Mouse (Mus musculus) heart, embryonic 10.5 days (tissue): ENCODE results near the gene Trappc10. TPM values are rescaled to one million over a fixed set of nuclear protein-coding genes. Genes with fewer than 3 reads are reported as not detected.

ENCODE experiments used
- DNase-seq: peaks from one replicate; pipeline ENCODE4 v3.0.0-alpha.2; 2017; ENCODE audit warnings: low spot score
- H3K27ac ChIP-seq: fragments of 300-500 bp; sonication (generic); 2 replicates; pipeline ENCODE4 v1.5.1; 2016; ENCODE audit warnings: mild to moderate bottlenecking
- H3K27me3 ChIP-seq: fragments of 300-500 bp; sonication (generic); 2 replicates; pipeline ENCODE4 v1.6.1; 2016; ENCODE audit warnings: mild to moderate bottlenecking; ENCODE audit not compliant: poor library complexity, insufficient read depth, severe bottlenecking
- H3K36me3 ChIP-seq: fragments of 300-500 bp; sonication (generic); 2 replicates; pipeline ENCODE4 v1.6.1; 2016; ENCODE audit warnings: mild to moderate bottlenecking, moderate library complexity
- H3K4me1 ChIP-seq: fragments of 300-500 bp; sonication (generic); 2 replicates; pipeline ENCODE4 v1.6.1; 2016; ENCODE audit warnings: mild to moderate bottlenecking
- H3K4me3 ChIP-seq: fragments of 300-500 bp; sonication (generic); 2 replicates; pipeline ENCODE4 v1.5.1; 2016; ENCODE audit warnings: mild to moderate bottlenecking, moderate library complexity
- H3K9me3 ChIP-seq: fragments of 300-500 bp; sonication (generic); 2 replicates; pipeline ENCODE4 v1.6.1; 2016; ENCODE audit warnings: mild to moderate bottlenecking, moderate library complexity
- WGBS: fragments of 180-500 bp; shearing (Covaris S2); methylation state at CpG from one replicate; pipeline ENCODE4 v1.1.7; 2016; 5-methylcytosine and 5-hydroxymethylcytosine counted together
- polyA plus RNA-seq: library from polyadenylated mRNA; unstranded; fragments of >200 nt; fragmentation: Nextera tagmentation; extraction: Ambion mirVana; gene quantifications from 2 replicates; pipeline ENCODE4 v1.2.1, GENCODE M21; 2016

Trappc10 gene
- 11.1 and 13.5 TPM in 2 replicates for polyA plus RNA-seq

DNA sequence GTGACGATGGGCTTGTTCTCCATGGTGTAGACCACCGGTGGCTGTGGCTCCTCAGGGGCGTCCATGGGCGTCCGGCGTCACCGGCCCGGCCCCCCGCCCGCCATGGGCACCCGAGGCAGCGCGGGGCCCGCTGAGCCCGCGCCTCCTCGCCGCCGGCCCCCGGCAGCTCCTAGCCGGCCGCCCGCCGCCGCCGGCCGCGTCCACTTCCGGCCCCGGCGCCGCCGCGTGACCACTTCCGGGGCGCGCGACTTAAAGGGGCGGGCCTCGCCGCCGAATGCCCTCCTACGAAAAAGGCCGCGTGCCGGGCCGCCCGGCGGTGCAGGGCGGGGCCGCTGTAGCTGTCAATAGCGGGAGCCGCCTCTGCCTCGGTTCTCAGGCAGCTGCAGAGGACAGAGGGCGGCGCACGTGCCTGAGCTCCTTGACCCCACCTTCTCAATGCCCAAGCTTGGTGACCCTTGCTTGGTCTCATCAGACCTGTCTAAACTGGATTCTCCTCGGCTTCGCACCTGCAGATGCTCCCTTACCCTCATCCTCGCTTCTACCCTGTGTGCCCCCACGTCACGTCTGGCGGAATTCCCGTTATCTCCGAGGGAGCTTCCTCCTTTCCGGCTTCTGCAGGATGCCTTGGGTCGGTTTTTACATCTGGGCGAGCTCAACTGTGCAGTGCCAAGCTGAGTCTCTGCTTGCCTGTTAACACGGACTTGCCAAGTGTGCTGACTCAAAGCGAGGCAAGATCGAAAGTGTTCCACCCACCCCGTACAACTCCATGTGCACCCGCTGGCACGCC is at the start of gene Trappc10:
TSS of gene Trappc10 (minus strand) at position 204 of the 787 bp plus-strand sequence.
- WGBS = under 1% methylated on average over 64 of the region's 74 CpGs

DNA sequence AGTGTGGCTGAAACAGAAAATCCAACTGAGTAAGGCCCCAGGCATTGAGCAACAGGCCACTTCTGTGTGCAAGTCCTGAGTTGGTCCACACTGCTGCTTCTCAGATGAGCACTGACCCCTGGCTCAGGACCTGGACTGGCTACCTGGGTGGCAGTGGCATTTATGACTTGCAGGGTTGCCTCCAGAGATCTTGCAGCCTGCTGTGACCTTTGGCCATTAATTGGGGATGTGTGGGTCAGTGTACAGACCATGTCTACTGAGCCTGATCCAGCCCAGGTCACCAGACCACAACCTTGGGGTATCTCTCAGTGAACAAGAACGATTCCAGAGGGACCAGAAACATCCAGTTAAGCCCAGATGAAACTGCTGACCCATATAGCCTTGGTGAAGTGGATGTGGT is 49.1 kb upstream of the Trappc10 start:
- no peaks in the 10 kb centered on the region for H3K9me3 ChIP-seq
- 88% methylated on average over 1 of the region's 1 CpGs for WGBS
- H3K36me3 ChIP-seq = no peaks in the 10 kb centered on the region
- no peak for DNase-seq
- H3K4me3 ChIP-seq = no peak overlapping the region
- no peaks in the 10 kb centered on the region for H3K27me3 ChIP-seq
- H3K4me1 ChIP-seq = peaks cover 25% of the 10 kb centered on the region
- H3K27ac ChIP-seq = no peak overlapping the region

More for the DNA sequence above, at the start of gene Trappc10:
- H3K36me3 ChIP-seq = peaks cover 6% of the 10 kb centered on the region; the same call in 1 of the 2 replicates
- H3K4me3 ChIP-seq = peak within 1 kb of the TSS; percentile 96
- H3K27ac ChIP-seq = peak within 1 kb of the TSS; percentile 89
- H3K4me1 ChIP-seq = peaks cover 23% of the 10 kb centered on the region
- H3K27me3 ChIP-seq = no peaks in the 10 kb centered on the region
- DNase-seq = peak; percentile 92
- no peaks in the 10 kb centered on the region for H3K9me3 ChIP-seq

DNA sequence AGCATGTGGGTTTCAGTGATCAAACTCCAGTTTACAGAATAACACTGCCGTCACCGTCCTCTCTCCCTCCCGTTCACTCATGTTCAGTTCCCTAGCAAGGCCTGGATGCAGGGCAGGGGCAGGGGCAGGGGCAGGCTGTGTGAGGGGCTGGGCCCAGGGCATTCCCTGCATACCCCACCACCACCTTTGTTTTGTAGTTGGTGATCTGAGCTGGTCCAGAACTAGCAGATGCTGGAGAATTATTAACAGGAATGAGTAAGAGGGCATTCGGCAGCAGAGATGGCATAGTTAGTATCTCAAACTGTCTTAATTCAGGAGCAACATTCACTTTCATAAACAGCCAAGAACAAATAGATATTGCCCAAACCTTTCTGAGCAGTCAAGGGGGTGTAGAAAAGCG is 47.9 kb upstream of the Trappc10 start:
- no peak overlapping the region for H3K4me3 ChIP-seq
- H3K36me3 ChIP-seq = peaks cover 8% of the 10 kb centered on the region; the same call in 1 of the 2 replicates
- WGBS = 92% methylated on average over 5 of the region's 5 CpGs
- H3K27ac ChIP-seq = no peak overlapping the region
- no peak for DNase-seq
- H3K4me1 ChIP-seq = peaks cover 15% of the 10 kb centered on the region
- no peaks in the 10 kb centered on the region for H3K27me3 ChIP-seq
- no peaks in the 10 kb centered on the region for H3K9me3 ChIP-seq

DNA sequence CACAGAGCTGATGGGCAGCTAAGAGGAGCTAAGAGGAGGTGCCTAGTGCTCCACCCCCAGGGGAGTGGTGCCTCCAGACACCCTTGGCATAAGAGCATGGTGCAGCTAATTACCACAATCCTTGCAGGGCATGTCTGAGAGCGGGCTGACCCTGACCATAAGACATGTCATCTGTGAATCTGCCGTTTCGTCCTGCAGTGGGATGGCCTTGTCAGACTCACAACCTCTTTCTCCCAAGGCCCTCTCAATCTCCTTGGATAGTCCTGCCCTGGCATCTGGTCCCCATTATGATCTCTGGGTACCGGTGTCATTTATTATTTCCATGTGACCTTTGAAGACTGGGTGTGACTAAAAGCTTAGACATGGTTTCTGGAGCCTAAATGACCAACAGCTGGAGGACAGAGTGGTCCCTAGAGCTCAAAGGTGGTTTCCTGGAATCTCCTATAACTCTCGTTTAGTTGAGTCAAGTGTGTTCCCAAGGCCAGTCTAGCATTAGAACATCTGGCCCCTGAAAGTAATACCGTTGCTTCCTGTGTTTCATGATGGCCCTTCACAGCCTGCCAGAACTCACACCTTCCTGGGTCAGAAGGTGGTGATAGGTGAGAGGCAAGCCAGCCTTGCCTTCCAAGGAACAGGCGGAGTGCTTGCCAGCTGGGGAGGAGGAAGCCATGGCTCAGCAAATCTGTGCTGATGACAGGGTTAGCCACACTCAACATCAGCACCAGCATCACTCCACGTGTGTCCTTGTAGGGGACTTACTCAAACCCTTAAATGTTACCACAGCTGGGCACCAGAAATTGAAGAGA is 46.5 kb upstream of the Trappc10 start:
- no peaks in the 10 kb centered on the region for H3K9me3 ChIP-seq
- H3K4me3 ChIP-seq = no peak overlapping the region
- peaks cover 22% of the 10 kb centered on the region for H3K36me3 ChIP-seq
- no peak for DNase-seq
- H3K27ac ChIP-seq = no peak overlapping the region
- WGBS = 76% methylated on average over 8 of the region's 8 CpGs
- peaks cover 6% of the 10 kb centered on the region; the same call in 1 of the 2 replicates for H3K4me1 ChIP-seq
- H3K27me3 ChIP-seq = no peaks in the 10 kb centered on the region

DNA sequence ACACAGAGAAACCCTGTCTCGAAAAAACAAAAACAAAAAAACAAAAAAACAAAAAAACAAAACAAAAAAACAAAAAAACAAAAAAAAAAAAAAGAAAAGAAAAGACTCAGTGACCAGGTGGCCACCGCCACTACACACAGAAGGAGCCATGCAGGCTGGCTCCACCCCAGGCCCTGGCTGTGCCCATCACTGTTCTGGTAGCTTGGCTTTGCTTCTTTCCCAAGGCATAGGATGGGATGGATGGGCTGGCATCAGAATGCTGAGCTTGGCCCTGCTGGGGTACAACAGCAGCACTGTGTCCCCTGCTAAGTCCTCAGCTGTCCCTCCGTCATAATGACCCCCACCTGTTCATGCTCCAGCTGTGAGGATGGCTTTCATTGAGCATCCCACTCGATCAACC is 44.5 kb upstream of the Trappc10 start:
- Histone ChIP-seq H3K9me3 (no peaks in the 10 kb centered on the region), H3K36me3 (peaks cover 39% of the 10 kb centered on the region), H3K4me3 (no peak overlapping the region), H3K4me1 (0 out of 2 replicates have a peak, but pooled peaks cover 7% of the 10 kb centered on the region), H3K27me3 (no peaks in the 10 kb centered on the region), H3K27ac (no peak overlapping the region)
- DNase-seq = no peak
- WGBS = 91% methylated on average over 4 of the region's 4 CpGs

DNA sequence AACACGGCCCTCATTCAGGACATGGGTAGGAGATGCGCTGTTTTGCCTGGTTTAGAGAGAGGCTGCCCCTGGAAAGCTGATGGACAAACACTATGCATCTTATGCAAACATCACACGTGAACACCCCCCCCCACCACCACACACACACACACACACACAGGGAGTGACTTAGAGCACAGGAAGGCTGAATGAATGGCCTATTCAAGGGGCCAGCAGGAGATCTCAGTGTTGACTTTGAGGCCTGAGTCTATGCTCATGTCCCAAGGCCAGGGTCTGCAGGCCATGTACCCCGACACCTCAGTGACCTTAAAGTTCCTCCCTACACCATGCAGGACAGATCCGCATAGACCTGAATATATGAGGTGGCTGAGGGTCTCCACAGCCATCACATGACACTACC is 43.7 kb upstream of the Trappc10 start:
- WGBS = 89% methylated on average over 5 of the region's 5 CpGs
- no peak overlapping the region for H3K4me3 ChIP-seq
- H3K27ac ChIP-seq = no peak overlapping the region

DNA sequence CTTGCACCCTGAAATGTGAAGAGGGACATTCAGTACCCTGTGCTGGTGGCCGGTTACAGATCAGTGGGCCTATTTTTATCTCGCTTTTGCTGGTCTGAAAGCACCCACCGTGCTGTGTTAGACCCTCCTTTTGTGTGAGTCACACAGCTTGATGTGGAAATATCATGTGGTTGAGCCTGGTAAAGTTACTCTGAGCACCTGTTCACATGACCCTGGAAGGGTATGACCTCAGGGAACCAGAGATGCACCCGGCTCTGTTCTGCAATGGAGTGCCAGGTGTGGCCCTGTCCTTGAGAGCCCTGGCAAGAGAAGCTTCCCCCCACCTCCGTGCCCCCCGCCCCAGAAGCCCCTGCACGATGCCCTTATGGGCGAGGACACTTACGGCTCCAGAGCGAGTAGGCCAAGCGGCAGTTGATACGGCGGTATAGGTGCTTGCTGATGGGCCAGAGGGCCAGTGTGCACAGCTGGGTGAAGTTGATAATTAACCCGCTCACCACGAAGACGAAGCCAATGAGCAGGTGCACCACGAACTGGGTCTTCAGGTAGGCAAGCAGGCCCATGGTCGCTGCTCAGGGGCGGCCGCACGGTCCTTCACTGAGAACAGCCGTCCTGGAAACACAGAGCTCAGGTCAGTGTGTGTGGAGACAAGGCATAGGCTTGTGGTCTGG is 43.2 kb upstream of the Trappc10 start:
- H3K27ac ChIP-seq = no peak overlapping the region
- H3K9me3 ChIP-seq = no peaks in the 10 kb centered on the region
- peaks cover 51% of the 10 kb centered on the region for H3K36me3 ChIP-seq
- H3K4me1 ChIP-seq = 0 out of 2 replicates have a peak, but pooled peaks cover 7% of the 10 kb centered on the region
- WGBS = 89% methylated on average over 22 of the region's 22 CpGs
- H3K27me3 ChIP-seq = no peaks in the 10 kb centered on the region
- no peak overlapping the region for H3K4me3 ChIP-seq
- DNase-seq = no peak

More for the DNA sequence above, 43.7 kb upstream of the Trappc10 start:
- Histone ChIP-seq H3K27me3 (no peaks in the 10 kb centered on the region), H3K9me3 (no peaks in the 10 kb centered on the region), H3K4me1 (0 out of 2 replicates have a peak, but pooled peaks cover 7% of the 10 kb centered on the region), H3K36me3 (peaks cover 47% of the 10 kb centered on the region)
- DNase-seq = no peak

DNA sequence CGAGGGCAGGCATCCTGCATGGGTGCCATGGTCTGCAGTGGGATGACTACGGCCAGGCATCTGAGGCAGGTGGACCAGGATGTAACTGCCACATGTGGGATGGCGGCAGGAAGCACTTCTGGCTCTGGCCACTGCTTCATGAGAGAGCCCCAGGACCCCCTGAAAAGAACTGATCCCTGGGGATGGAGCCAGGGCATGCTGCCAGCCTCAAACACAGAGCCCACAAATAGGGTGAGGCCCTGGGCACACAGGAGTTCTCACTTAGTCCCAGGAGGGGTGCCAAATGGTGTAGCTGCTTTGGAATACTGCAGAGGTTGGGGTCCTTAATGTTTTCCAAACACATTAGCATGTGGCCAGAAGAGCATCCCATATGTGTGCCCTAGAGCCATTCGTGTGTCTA is 41.5 kb upstream of the Trappc10 start:
- DNase-seq = no peak
- Histone ChIP-seq H3K4me1 (0 out of 2 replicates have a peak, but pooled peaks cover 7% of the 10 kb centered on the region), H3K27ac (no peak overlapping the region), H3K9me3 (no peaks in the 10 kb centered on the region), H3K4me3 (no peak overlapping the region), H3K36me3 (peaks cover 67% of the 10 kb centered on the region), H3K27me3 (no peaks in the 10 kb centered on the region)
- WGBS = 90% methylated on average over 4 of the region's 4 CpGs

DNA sequence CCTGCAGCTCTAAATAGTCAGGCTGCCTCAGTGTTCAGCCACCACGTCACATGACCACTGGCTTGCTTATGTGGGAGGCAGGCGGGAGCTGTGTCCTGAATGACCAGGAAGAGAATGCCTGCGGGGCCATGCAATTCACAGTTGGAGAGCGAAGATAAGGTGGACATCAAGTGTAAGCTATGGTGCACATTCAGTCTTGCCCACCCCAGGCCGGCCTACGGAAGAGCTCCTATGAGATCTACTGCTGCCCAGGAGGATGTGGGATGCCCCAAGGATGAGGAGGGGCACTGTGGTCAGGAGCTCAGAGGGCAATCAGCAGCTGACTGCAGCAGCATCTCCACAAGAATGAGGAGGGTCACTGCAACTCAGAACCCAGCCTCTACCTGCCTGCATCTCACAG is 41.0 kb upstream of the Trappc10 start:
- no peak for DNase-seq
- H3K36me3 ChIP-seq = peaks cover 72% of the 10 kb centered on the region
- 74% methylated on average over 6 of the region's 6 CpGs for WGBS

DNA sequence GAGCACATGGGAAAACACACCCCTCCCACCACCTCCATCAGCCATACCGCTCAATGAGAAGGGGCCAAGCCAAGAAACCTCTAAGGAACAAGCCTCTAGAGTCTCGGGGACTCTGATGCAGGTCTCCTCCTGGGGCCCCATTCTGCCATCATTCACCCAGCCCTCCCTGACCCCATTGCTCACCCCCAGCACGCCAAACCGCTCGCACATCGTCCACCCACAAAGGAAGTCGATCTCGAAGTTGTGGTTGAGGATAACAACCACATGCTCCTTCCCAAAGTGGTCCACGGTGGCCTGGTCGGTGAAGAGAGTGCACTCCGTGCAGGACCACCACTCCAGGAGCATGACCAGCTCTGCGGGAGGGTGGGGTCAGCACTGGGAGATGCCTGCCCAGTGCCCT is 40.4 kb upstream of the Trappc10 start:
- WGBS = 87% methylated on average over 12 of the region's 12 CpGs
- 0 out of 2 replicates have a peak, but pooled peaks cover 7% of the 10 kb centered on the region for H3K4me1 ChIP-seq
- no peak overlapping the region for H3K4me3 ChIP-seq
- no peaks in the 10 kb centered on the region for H3K9me3 ChIP-seq
- no peak for DNase-seq
- H3K36me3 ChIP-seq = peaks cover 78% of the 10 kb centered on the region
- H3K27ac ChIP-seq = no peak overlapping the region
- no peaks in the 10 kb centered on the region for H3K27me3 ChIP-seq

More for the DNA sequence above, 41.0 kb upstream of the Trappc10 start:
- no peak overlapping the region for H3K27ac ChIP-seq
- H3K4me3 ChIP-seq = no peak overlapping the region
- H3K4me1 ChIP-seq = 0 out of 2 replicates have a peak, but pooled peaks cover 7% of the 10 kb centered on the region
- H3K27me3 ChIP-seq = no peaks in the 10 kb centered on the region
- no peaks in the 10 kb centered on the region for H3K9me3 ChIP-seq

DNA sequence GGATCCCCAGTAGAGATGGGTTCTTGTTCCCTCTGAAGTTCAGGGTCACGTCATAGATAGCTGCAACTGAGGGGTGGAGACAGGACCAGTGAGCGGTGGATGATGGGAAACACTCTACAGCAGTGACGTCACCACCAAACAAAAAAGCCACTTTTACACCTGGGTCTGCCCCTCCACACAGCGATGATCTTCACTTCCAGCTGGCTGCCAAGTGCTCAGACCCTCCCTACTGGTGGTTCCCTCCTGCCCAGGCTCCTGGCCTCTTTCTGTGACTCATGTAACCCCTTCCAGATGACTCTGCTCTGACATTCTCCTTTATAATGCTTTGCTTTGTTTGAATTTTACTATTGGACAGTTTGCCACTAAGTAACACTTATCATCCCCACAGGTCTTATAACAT is 38.0 kb upstream of the Trappc10 start:
- peaks cover 78% of the 10 kb centered on the region for H3K36me3 ChIP-seq
- 82% methylated on average over 4 of the region's 4 CpGs for WGBS
- no peaks in the 10 kb centered on the region for H3K27me3 ChIP-seq
- H3K4me3 ChIP-seq = no peak overlapping the region
- DNase-seq = no peak
- H3K4me1 ChIP-seq = 0 out of 2 replicates have a peak, but pooled peaks cover 10% of the 10 kb centered on the region
- no peaks in the 10 kb centered on the region for H3K9me3 ChIP-seq
- H3K27ac ChIP-seq = no peak overlapping the region

DNA sequence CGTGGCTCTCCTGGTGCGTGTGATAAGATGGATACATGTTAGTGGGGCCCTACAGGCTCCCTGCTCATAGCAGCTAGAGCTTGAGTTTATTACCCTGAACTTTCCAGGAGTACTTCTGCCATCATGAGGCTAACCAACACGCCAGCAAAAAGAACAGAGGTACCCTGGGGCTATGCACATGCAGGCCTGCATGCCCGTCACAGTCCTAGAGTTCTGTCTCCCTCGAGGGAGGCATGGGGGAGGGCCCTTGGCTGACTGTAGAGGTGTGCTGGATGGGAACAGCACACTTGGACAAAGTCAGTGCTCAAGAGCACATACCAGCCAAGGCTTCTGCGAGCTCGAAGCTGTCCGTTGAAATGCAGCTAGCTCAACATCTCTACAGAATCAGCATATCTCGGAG is 36.0 kb upstream of the Trappc10 start:
- H3K4me3 ChIP-seq = no peak overlapping the region
- 83% methylated on average over 9 of the region's 9 CpGs for WGBS
- no peak overlapping the region for H3K27ac ChIP-seq
- H3K4me1 ChIP-seq = 0 out of 2 replicates have a peak, but pooled peaks cover 8% of the 10 kb centered on the region
- H3K9me3 ChIP-seq = no peaks in the 10 kb centered on the region
- H3K27me3 ChIP-seq = no peaks in the 10 kb centered on the region
- peaks cover 68% of the 10 kb centered on the region for H3K36me3 ChIP-seq
- DNase-seq = no peak
